Mouse (Mus musculus) brain, embryonic 14.5 days (tissue): ENCODE results near the gene Cdkn2c.

Experiments
- CTCF ChIP-seq: fragments of 200-500 bp; IDR thresholded peaks from 2 replicates; pipeline ENCODE4 v1.5.1; 2012; ENCODE audit warnings: inconsistent platforms, mild to moderate bottlenecking, moderate library complexity, borderline replicate concordance; ENCODE audit not compliant: insufficient read depth, insufficient read length; ENCODE audit errors: extremely low read depth
- POLR2A ChIP-seq: fragments of 200-500 bp; IDR thresholded peaks from 2 replicates; pipeline ENCODE4 v1.6.1; 2012; ENCODE audit warnings: mild to moderate bottlenecking, inconsistent platforms, borderline replicate concordance; ENCODE audit not compliant: poor library complexity, insufficient read depth, insufficient read length, severe bottlenecking; ENCODE audit errors: extremely low read depth

DNA sequence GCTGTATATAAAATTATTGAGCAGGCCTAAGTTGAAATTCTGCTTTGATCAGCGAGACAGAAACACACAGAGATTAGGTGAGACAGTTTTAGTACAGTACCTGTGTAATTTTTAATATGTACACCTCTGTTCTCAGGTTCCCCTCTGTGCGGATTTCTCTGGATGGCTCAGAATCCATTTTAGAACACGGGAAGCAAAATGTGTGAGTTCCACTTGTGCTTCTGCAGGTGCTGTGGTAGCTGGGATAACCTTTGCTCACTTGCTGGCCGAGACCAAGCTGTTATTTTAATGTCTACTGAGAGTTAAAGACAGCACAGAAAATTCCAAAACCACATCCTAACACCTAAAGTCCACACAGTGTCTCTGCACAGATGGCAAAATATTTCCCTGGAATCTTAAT is 10.7 kb downstream of the Cdkn2c start:
- TF ChIP-seq CTCF (no peak), POLR2A (no peak)
